Mouse (Mus musculus) lung, postnatal 25 days (tissue): ENCODE results near the gene Nmbr.
A peak's percentile ranks its signal among the peaks of the same experiment; 100 is the strongest.

Experiments
- DNase-seq: peaks from one replicate; pipeline ENCODE4 v3.0.0; 2022; ENCODE audit warnings: low spot score

Gene Nmbr

GRCm38 (mm10) chr10:14705072-14706066 lies at the start of gene Nmbr, which contains the start of gene Vta1:
Gene Nmbr, plus strand, starts transcription at chr10:14705591.
Gene Vta1, minus strand, starts transcription at chr10:14705560.
- peak; percentile 99 for DNase-seq

- no peak for DNase-seq
These were observed 44.5 kb upstream of the Nmbr start for GRCm38 (mm10) chr10:14660875-14661274.

DNA sequence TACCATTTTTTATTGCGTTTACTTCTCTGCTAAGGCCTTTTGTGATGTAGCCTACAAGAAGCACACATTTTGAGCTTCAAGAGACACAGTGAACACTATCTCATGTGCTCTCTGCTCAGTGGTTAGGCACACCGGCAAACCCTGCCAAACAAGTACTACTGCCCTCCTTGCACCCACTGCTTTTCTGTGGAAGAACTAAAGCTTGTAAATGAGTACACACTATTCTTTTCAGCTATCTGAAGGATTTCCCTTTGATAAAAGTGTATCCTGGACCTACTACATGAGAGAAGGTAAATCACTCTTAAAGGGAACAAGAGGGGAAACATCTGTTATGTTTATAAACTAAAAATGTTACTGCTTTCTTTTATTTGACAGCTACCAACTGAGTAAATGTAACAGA lies 39.2 kb upstream of the Nmbr start:
- no peak for DNase-seq

- no peak for DNase-seq
These were observed 19.7 kb upstream of the Nmbr start for GRCm38 (mm10) chr10:14685663-14686062.

DNA sequence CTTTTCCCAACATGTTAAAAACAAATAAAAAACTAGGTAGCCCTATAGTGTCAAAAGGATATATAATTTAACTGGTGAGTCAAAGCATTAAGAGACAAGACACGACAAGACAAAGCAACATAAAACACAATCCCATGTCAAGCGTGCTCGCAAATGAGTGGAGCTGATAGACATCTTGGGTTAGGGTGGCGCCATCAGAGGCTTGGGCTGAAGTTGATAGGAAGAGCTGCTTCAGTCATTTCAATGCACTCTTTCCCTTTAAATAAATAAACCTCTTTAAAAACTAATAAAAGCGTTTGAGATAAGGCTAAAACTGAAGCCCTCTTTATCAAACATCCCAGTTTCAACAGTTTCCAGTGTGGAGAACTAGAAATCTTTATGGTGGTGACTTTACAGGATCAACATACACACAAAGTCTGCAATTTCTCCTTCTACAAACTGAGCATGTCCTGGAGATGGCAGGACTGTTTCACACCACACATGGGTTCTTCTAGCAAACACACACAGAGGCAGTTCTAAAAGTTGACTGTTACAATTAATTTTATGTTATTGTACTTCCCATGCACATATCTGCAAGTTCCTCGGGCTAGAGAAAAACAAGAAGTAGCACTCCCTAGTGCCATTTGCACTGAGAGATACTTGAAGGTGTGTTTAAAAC lies 16.5 kb upstream of the Nmbr start:
- no peak for DNase-seq

DNA sequence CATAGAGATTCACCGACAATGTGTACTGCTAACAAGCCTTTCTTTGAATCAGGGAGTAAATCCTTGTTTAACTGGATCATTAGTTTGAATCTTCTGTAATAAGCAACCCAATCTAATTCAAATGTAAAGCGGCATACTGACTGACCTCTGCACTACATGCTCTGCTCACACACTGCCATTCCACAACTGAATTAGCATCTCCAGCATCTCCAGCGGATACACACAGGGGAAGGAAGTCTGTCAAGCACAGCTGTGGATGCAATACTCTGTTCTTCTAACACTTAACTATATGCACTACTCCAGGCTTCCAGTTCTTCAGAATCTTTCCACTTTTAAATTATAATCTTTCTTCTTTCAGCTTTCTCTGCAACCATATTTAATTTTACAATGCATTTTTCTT lies 15.0 kb upstream of the Nmbr start:
- DNase-seq: no peak

- no peak for DNase-seq
These were observed 2.2 kb upstream of the Nmbr start for GRCm38 (mm10) chr10:14703239-14703638.

DNA sequence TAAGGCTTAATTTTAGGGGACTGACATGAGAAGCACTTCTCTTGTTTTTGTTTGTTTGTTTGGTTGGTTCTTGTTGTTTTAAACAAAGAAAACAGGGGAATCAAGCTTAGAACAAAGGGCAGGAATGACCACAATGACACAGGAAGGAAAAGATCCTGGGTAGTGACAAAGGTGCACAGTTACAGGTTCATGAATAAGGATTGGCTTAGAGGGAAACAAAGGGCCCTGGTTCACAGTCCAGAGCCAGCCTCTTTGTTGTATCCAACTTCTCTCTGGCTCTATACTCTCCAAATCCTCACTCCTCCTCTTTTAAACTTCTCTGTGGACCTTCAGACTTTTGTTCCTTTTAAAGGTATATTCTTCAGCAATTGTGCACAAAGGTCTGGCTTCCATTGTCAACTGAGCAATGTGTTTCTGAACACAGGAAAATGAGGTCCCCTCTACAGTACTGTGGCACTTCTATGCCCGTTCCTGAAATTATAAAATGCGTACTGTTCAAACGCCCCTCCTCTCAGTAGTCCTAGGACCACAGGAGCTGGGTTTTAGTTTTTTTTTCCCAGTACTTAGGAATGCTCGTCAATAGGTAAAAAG lies 1.5 kb upstream of the Nmbr start:
- DNase-seq: no peak

DNA sequence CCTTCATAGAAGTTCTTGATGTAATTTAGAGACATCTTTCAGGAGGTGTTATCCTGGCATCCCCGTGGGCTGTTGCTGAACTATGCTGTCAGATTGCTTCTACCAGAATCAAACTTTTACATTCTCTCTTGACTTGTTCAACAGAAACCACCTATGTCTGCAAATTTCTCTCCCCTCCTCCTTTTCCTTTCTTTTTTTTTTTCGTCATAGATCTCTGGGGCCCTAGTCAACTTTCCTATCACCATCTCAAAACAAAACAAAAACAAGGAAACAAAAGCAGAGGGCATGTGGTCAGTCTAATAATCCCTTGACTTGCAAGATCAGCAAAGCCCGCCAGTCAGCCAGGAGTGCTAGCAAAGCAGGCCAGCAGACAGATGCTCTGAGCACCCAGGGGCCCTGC lies 12.7 kb downstream of the Nmbr start, which contains the start of gene Gje1:
Gene Gje1, minus strand, starts transcription at position 101 of the 400 bp plus-strand sequence.
- DNase-seq: no peak

GRCm38 (mm10) chr10:14725671-14726070 lies 20.3 kb downstream of the Nmbr start:
- no peak for DNase-seq

DNA sequence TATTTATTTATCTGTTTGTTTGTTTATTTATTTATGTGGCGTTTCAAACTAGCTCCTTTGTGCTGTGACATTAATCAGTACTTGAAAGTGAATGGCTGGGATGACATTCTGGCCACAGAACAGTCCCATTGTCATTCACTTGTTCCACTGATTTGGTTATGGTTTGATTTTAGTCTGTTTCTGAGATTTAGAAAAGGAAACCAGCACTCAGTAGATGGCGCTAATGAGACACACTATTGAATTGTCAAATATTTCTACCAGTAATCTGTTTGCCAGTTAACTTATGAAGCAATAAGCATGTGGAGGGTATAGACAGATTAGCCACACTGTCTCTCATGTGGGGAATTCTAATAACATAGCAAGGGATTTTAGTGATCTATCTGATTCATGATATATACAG lies 28.9 kb downstream of the Nmbr start:
- peak; percentile 9 for DNase-seq

DNA sequence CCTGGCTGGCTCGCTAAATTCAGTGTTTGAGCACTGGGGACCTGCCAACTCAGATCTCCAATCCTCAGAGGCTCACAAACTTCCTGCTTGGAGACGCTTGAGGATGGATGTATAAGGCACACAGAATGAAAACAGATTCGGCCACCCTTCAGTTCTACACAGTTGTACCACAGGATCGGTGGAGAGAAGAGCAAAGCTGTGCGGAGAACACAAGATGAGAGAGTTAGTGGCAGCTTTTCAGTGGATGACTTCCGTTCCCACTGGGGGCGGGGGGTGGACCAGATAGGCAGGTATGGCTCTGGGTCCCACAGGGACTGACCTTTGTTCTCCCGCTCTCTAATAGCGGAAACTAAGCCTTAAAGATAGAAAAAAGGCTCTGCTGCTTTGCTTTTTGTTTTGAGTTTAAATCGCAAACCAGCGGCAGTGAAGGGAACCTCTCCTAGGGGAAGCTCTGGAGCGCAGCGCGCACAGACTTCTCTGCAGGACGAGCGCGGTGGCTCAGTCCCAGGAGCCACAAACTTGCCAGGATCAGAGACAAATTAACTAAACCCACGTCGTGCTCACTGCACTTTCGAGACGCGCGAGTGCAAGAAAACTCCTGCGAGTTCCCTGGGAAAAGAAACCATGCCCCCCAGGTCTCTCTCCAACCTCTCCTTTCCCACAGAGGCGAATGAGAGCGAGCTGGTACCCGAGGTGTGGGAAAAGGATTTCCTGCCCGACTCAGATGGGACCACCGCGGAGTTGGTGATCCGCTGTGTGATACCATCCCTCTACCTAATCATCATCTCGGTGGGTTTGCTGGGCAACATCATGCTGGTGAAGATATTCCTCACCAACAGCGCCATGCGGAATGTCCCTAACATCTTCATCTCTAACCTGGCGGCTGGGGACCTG lies 54.5 kb downstream of the Nmbr start:
- no peak for DNase-seq

- DNase-seq: no peak
These were observed 55.2 kb downstream of the Nmbr start for GRCm38 (mm10) chr10:14760618-14761017.

DNA sequence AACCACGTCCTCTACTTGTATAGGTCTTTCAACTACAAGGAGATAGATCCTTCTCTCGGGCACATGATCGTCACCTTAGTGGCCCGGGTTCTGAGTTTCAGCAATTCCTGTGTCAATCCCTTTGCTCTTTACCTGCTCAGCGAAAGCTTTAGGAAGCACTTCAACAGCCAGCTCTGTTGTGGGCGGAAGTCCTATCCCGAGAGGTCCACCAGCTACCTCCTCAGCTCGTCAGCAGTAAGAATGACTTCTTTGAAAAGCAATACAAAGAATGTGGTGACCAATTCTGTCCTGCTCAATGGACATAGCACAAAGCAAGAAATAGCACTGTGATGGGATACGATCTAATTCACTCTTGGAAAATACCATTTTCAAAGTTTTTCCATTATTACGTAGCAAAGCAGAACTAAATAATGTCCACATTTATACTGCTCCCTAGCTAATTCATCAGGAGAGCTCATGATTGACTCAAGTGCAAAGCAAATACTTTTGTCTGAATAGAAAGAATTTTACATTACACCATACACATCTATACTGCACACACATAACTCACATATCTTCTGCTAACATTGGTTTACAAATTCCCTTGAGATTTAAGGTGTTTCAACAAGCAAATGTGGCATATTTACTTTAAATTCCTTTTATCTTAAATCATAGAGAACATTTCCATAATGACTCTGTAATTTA lies 65.0 kb downstream of the Nmbr start:
- no peak for DNase-seq

DNA sequence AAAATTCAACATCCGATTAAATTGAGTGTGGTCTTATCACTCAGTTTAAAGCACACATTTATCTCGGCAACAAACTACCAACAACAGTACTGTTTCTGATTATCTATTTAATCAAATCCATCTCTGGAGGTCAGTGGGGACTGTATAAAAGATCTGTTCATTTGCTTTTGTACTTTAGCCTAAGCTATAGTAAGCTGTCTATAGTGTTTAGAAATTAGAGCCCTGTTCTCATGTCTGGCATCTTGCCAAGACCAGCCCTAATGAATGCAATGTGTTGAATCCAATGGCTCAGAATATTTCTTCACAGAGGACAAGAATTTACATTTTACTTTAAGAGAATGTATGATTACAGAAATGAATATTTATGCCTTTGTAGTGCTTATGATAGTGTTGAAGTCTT lies 69.1 kb downstream of the Nmbr start:
- DNase-seq: no peak

GRCm38 (mm10) chr10:14789969-14790368 lies 84.6 kb downstream of the Nmbr start:
- no peak for DNase-seq

GRCm38 (mm10) chr10:14816970-14817369 lies 111.6 kb downstream of the Nmbr start:
- DNase-seq: no peak
